Mouse (Mus musculus): ENCODE measurements around the gene Pola2.

The Pola2 gene

DNA sequence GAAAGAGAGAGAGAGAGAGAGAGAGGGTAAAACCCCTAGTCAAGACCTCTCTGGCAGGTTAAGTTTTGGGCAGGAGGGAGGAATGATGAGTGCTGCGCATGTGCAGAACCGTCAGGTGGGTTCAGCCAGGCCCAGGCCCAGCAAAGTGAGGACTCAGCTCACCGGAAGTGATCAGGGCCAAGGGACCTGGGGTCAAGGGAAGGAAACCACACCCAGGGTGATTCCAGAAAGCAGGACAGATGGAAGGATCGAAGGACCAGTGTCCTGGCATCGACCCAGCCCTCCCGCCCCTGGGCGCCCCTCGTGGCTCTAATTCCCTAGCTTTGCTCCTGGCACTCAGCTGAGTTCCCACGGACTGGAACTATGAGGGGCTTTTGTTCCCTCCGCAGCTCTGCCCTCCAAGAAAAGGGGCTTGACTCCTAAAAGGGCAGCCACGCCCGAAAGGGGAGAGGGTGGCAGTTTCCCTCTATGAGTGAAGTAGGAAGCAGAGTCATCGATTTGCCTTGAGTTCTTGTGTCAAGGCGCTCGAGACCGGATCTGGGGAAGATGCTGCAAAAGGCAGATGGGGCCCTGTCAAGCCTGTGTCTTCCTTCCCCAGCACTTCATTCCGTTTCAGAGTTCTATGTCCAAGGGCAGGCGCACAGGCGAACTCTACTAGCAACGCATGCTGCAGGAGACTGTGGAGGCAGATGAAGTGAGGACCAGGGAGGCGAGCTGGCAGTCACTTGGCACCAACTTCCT lies 26.7 kb downstream of the Pola2 start:
- no peak for DNase-seq (ENCODE audit: low spot score in 2 of 2)

DNA sequence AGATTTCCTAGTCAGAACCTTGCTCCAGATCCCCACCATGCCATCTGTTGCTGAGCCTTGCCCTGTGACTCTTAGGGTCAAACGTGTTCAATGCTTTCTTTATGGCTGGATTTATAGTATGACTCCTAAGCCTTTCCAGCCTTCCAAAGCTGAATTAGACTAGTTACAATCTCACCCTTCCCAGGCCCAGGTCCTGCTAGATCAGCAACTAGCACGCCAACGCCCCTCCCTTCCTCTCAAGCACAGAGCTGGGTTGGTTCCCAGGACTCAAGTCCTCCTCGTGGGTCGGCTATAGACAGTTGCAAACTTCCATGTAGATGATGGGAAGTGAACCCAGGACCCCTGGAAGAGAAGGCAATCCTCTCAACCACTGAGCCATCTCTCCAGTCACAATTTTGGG lies 28.3 kb downstream of the Pola2 start:
- DNase-seq (ENCODE audit: low spot score in 2 of 2): no peak

DNA sequence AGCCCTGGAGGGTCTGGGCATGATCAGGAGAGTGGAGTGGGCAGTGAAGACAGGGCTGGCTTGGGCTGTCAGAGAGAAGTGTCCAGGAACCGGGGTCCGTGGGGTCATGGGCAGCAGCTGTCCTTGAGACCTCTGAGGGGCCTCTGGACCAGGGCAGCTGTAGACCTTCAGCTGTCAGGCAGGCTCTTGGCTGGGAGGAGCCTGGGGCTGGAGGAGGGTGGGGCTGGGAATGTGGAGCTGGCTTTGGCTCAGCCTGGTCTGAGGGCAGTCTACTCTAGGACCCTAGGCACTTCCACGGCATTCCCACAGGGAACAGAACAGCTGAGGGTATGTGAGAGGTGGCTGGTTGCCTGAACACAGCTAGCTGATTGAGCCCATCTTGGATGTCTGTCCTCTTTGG lies 28.7 kb downstream of the Pola2 start:
- DNase-seq (ENCODE audit: low spot score in 2 of 2): no peak

DNA sequence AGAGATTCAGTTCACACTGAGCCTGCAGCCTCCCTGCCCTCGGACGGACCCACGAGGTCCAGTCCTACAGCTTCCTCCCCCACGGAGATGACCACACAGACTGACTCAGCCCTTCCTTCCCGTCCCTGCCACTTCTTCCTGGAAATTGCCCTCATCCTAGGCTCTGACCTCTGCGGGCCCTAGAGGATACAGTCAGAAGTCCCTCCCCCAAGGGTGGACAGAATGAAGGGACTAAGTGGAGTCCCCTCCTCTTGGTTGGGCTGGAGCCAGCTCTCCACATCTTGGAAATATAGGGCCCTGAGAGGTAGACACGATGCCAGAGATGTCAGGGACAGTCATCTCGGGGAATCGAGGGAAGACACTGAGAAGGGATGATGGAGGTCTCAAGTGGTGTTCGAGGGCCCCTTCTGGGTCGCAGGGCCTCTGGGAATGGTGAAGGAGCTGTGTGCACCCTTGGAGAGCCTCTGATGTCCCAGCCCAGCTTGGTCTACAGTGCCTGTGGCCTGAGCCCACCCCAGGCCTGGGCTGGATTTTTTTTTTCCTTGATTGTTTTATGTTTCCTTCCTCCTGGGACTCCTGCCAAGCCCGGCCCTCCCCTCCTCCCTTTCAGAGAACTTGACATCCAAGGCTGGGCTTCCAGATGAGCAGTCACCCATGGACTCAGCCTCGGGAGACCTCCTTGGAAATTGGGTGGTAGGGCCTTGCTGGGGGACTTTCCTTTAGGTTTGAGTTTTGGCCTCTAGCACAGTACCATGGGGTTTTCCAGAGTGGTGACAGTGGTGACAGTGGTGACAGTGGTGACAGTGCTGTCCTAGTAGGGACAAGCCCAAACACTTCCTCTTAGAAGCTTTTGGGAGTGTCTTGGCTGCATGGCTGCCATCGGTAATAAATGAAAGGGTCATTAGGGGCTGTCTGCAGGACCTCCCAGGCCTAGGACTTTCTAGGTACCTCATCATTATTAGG lies 34.1 kb downstream of the Pola2 start:
- DNase-seq (ENCODE audit: low spot score in 2 of 2): no peak

DNA sequence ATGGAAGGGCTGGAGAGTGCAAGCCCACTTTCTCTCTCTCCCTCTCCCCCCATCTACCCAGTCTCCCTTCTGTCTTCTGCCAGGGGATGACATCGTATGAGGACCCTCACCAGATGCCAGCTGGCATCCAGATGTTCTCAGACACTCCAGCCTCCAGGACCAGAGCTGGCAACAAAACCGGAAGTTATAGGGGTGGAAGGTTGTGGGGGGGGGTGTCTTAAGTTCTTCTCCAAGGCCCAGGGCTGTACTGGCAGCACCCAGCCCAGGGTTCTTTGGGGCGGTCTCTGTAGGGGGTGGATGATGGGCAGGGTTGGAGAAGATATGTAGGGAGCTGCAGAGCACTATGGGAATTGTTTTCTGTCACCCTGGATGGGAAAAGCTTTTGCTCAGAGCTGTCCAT lies 35.5 kb downstream of the Pola2 start:
- no peak for DNase-seq (ENCODE audit: low spot score in 2 of 2)

DNA sequence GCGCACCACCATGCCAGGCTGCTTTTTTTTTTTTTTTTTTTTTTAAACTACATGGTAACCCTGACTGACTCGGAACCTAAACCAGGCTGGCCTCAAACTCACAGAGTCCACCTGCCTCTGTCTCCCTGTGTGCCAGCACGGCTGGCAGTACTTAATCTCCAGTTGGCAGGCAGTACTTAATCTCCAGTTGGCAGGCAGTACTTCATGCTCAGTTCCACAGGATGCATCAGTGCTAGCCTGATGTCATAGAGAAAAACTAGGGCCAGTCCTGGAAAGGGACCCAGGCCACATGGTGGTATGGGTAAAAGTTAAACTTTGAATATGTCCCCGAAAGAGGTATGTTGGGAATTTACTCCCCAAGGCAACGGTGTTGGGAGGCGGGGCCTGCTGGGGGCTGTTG lies 35.9 kb downstream of the Pola2 start:
- DNase-seq (ENCODE audit: low spot score in 2 of 2): no peak

DNA sequence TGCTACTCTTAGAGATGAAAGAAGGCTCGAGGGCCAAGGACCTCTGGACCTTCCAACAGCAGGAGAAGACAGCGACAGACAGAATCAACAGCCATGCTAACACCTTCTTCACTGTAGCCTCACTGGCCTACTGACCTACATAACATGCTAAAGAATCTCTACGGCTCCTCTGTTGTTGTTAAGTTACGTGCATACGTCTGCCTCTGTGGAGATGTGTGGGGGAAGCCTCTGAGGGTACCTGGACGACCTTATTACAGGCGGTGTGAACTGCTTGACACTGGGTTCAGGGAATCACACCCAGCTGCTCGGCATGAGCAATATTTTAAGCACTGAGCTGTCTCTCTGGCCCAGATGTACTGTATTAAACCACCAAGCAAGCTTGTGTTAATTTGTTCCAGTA lies 36.5 kb downstream of the Pola2 start:
- no peak for DNase-seq (ENCODE audit: low spot score in 2 of 2)

DNA sequence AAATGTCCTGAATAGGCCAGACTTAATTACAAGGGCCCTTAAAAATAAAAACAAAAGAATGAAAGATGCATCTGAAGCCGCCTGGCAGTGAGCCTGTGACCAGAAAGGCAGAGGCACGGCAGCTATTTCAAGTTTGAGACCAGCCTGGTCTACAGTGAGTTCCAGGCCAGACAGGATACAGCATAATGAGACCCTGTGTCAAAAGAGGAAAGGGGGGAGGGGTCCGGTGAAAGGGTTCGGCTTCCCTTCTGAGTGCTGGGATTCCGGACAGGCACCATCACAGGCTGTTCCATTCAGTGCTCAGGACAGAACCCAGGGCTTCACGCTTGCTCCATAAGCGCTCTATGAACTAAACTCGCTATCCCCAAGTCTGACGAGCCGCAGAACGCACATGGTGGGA lies 37.0 kb downstream of the Pola2 start:
- DNase-seq (ENCODE audit: low spot score in 2 of 2): no peak

GRCm38 (mm10) chr19:5925311-5925855 lies 38.6 kb downstream of the Pola2 start:
- DNase-seq (ENCODE audit: low spot score in 2 of 2): no peak

DNA sequence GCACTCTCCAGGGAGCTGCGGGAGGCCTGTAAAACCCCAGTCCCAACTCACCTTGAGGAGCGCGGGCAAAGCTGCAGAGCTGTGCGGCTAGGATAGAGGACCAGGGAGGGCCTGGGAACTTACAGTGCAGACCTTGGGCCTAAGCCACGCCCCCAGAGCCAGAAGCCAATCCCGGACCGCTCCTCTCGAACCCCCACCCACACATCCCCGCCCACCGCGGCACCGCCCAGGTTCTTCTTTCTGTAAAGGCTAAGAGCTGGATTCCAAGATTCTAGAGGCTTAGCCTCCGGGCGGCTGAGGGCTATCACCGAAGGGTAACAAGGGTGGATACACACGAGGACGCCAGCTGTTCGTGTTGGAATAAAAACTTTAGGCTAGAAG lies 39.3 kb downstream of the Pola2 start, which contains the start of gene Cdc42ep2:
Gene Cdc42ep2, minus strand, starts transcription at position 104 of the 381 bp plus-strand sequence.
- DNase-seq (ENCODE audit: low spot score in 2 of 2): peak; percentile 80 to 85

- DNase-seq (ENCODE audit: low spot score in 2 of 2): peak; percentile 86 to 92
These were observed 39.9 kb downstream of the Pola2 start for GRCm38 (mm10) chr19:5923990-5924712.

GRCm38 (mm10) chr19:5922963-5923362 lies 41.0 kb downstream of the Pola2 start:
- DNase-seq (ENCODE audit: low spot score in 2 of 2): no peak

- no peak for DNase-seq (ENCODE audit: low spot score in 2 of 2)
These were observed 41.7 kb downstream of the Pola2 start for GRCm38 (mm10) chr19:5922119-5922942.

- no peak for DNase-seq (ENCODE audit: low spot score in 2 of 2)
These were observed 42.3 kb downstream of the Pola2 start for GRCm38 (mm10) chr19:5921715-5922114.

DNA sequence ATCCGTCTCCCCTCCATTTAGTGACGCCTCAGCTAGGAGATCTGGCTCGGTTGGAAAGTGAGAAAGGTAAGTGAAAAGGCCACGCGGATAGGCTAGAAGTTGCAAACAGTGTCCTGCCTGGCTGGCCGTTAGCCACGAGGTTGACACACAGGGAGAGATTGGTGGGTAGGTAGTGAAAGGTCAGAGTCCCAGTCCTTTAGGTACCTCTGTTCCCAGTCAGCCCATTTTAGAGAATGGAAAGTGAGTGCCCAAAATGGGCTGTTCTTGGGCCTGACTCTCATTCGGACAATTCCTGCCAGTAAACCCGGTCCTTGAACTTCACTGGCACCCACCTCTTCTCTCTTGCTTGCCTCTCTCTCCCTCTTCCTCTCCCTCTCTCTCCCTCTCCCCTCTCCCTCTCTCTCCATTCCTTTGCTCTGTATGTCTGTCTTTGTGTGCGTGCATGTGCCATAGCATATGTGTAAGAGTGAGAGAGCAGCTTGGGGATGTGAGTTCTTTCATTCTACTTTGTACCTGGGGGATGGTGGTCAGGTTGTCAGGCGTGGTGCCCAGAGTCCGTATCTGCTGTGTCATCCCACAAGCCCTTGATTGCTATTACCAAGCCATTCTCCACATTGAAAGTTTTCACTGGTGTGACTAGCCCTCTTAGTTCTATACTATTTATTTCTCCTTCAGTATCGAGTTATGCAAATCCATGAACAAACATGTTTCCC lies 50.8 kb downstream of the Pola2 start, which contains the start of gene Dpf2:
Gene Dpf2, minus strand, starts transcription at position 4 of the 713 bp plus-strand sequence.
- no peak for DNase-seq (ENCODE audit: low spot score in 2 of 2)

DNA sequence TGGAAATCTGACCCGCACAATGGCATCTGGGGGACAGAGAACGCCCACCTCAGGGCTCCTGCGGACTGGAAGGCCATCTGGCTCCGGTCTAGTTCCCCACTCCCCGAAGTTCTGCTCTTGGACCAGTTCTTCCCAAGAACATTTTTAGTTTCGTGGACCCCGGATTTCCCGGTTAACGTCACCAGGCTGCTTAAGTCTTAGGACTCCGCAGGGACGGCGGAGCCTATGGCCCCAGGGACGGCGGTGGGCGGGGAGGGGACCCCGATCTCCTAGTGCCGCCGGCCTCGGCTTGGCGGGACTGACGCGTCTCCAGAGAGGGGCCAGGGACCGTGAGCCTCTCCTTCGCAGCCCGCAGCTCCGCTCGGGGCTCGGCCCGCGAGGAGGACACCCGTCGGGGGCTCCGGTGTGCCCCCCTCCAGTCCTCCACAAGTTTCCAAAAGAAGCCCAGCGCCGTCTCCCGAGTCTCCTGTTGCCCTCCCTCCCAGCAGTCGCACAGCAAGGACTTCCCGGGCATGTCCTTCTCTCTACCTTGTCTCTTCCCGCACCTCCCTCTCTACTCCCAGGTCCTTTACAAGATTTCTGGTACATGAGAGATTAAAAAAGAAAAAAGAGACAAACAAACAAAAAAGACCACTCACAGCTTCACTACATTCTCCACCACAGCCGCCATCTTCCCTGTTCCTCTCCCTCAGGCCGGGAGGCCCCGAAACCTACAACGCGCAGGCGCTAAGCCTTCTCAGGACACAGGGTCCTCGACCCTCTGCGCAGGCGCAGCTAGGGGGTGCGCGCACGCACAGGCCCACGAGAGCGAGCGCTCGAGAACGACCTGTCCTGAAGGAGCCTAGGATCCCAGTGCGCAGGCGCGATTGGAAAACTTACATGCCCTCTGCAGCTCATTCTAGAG lies 51.6 kb downstream of the Pola2 start:
- DNase-seq (ENCODE audit: low spot score in 2 of 2): peak; percentile 98 to 99

- no peak for DNase-seq (ENCODE audit: low spot score in 2 of 2)
These were observed 52.4 kb downstream of the Pola2 start for GRCm38 (mm10) chr19:5911430-5912102.

DNA sequence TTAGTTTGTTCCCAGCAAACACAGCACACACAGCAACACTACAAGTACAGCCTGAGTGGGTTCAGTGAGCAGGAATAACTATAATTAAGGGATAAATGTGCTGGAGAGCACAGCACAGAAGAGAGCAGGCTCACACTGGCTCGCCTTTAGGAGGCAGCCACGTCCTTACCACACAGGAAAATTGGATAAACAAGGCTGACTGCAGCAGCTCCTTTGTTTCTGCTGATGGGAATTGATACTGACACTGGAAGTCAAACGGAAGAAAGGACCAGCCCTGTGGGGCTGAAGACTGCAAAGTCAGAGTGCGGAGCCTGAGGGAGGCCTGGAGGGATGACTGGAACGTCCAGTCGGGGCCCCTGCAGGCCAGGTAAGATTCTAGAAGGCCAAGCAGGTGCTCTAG lies 53.8 kb downstream of the Pola2 start:
- no peak for DNase-seq (ENCODE audit: low spot score in 2 of 2)

GRCm38 (mm10) chr19:5907275-5907674 lies 56.7 kb downstream of the Pola2 start:
- no peak for DNase-seq (ENCODE audit: low spot score in 2 of 2)
